16 mouse cellular contexts compared by ENCODE assay signal in the genomic region with DNA sequence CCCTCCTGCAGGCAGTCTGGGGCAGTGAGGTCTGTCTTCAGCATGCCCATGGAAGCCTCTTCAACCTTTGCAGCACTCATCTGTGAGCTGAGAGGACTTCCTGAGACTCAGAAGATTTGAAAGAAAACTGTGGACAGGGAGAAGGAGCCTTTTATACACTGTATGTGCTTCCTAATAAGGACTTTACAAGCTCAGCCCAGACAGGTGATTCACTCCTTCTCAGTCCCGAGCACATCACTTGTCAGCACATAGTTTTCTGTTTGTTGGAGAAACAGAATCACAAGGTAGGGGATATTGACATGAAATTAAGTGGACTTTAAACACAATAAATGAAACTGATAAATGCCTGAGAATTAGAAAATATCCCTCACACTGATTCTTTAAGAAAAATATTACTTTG. TPM values are rescaled to one million over a fixed set of nuclear protein-coding genes. Genes with fewer than 3 reads are reported as not detected.
"Had no signal": no experiment of that assay in that cellular context is flagged by ENCODE, and none has a peak within 500 bp of the region (broad histone marks: within the 10 kb centered on the region; RNA-seq: fewer than 3 reads in every experiment).

Gene Clec2e, minus strand, starts transcription at position 120 of the 400 bp plus-strand sequence.

RNA-seq across cellular contexts. Expression of gene Clec2e, which starts in this region (rescaled TPM):
- polyA plus RNA-seq: cerebellum, adult 2 months; cortical plate, adult 2 months; embryonic facial prominence, embryonic 10.5 days; embryonic facial prominence, embryonic 11.5 days; embryonic facial prominence, embryonic 12.5 days; embryonic facial prominence, embryonic 13.5 days; embryonic facial prominence, embryonic 15.5 days; erythroblast, embryonic 14.5 days; forebrain, embryonic 10.5 days; forebrain, embryonic 11.5 days; forebrain, embryonic 12.5 days; forebrain, embryonic 13.5 days; forebrain, embryonic 14.5 days; forebrain, embryonic 15.5 days; forebrain, embryonic 16.5 days; forebrain, postnatal 0 days had no signal
